Mouse (Mus musculus): ENCODE data around the gene Insyn1.
A peak's percentile ranks its signal among the peaks of the same experiment; 100 is the strongest.

Insyn1 gene

DNA sequence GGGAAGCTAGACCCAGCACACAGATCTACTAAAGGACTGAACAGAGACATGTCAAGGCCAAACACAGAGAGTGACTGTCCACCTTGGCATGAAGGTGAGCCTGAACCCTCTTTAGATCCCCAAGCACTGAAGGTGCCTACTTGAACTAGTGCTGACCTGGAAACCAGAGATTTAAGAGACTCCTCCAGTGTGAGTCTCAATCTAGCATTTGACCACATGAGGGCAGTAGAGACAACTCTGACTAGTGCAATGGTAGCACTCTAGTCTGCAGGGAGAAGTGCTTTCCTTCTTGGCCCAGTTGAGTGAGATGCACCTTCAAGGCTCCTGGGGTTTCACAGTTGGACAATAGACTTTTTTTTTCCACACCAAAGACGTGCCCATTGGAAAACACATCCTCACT is 46.4 kb downstream of the Insyn1 start:
- DNase-seq (ENCODE audit: low read depth, low spot score), result no peak

DNA sequence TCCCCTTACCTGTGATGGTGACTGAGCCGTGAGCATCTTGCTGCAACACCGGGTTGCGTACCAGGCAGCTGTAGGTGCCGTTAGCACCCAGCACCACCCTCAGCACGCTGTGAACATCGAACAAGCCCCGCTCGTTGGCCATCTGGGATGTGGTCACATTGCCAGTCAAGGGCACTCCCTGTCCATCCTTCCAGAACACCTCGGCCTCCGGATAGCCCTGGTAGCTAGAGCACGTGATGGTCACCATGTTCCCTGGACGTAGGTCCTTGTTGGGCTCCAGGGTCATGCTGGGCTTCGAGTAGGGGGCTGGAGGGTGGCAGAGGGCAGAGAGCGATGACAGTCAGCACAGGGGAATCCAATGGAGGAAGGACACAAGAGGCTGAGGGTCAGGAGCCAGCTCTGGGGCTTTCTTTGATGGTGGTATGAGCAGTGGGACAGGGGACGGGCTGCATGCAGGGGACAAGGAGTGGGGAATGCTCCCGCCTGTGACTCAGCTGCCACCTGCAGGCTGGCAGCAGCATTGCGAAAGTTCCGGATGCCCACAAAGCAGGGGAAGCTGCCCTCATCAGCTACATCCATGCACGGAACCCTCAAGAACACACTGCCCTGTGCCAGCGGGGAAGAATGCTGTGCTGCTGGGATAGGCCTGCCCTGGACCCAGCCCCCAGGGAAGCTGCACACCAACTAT is 47.2 kb downstream of the Insyn1 start:
- DNase-seq (ENCODE audit: low read depth, low spot score), result no peak

GRCm38 (mm10) chr9:58537774-58538173 is 49.4 kb downstream of the Insyn1 start:
- DNase-seq (ENCODE audit: low read depth, low spot score), result no peak

DNA sequence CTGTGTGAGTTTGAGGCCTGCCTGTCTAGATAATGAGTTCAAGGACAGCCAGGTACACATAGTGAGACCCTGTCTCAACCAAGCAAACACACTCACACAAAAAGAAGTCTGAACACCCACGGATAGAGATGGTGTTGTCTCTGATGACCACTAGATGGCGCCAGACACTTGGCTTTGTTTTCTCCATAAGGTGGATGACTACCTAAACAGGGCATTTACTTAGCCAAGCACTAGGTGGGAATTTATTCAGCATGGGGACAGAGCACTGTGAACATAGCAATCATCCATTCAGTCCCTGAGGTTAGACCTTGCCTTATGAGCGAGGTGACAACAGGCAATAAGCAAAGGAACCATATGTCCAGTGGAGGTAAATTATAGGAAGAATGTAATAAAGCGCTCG is 51.5 kb downstream of the Insyn1 start:
- no peak for DNase-seq (ENCODE audit: low read depth, low spot score)

- peak; percentile 67 for DNase-seq (ENCODE audit: low read depth, low spot score)
Observed at GRCm38 (mm10) chr9:58541895-58542338, 53.5 kb downstream of the Insyn1 start.

DNA sequence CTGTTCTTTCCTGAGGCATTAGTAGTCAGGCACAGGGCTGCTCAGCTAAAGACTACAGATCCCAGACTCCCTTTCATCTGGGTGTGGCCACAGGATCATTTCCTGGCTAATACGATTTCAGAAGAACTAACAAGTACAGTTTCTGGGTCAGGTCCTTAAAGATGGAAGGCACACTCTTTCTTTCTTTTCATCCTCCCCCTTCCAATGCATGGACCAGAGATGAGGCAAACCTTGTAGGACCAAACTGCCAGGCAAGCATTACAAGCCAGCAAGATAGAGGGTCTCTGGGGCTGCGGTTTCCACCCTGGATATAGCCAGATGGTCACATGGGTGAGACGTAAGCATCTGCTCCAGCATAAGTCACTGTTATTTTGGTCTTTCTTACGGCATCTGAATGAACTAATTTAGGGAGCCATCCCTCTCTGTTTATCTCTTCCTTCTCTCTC is 56.5 kb downstream of the Insyn1 start:
- DNase-seq (ENCODE audit: low read depth, low spot score), result peak; percentile 71

DNA sequence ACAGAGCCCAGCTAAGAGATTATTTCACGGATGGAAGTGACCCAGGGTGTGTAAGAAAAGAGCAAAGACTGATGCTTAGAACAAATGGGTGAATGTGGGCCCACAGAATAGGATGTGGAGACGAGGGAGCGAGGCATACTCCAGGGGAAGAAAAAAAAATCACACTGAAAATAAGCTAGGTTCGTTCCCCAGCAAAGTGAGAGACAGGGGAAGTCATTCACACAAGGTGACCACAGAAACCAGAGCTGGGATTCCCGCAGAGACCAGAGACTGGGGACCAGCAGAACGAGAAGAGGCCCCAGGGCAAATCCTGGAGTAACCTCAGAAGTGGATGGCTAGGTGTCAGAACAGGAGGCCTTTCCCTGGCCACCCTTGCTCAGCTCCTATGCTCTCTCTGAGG is 57.0 kb downstream of the Insyn1 start:
- no peak for DNase-seq (ENCODE audit: low read depth, low spot score)

GRCm38 (mm10) chr9:58546630-58547360 is 58.4 kb downstream of the Insyn1 start:
- DNase-seq (ENCODE audit: low read depth, low spot score), result peak; percentile 77

DNA sequence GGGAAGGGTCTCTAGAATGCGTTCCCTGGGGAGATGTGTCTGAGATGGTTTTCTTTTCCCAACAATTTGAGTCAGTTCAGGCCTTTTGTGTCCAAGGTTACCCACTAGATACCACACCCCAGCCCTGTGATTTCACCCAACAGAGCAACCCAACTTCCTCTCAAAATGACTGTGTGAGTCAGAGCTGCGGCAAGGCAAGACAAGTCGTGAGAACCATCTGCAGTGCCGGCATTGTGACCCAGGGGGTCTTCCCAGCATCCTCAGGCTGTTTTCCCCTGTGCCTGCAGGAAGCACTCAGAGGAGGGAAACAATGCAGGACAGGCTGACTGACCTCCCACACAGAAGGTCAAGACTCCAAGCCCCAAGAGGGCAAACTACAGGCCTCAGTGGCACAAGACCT is 60.5 kb downstream of the Insyn1 start:
- no peak for DNase-seq (ENCODE audit: low read depth, low spot score)
